Mouse (Mus musculus): ENCODE measurements at regions not wholly inside any gene's neighbourhood (a gene's known extent, or its start where the extent isn't known, plus 50 kb on each side); places are given as distances from the start of the nearest gene placed in this dataset.

DNA sequence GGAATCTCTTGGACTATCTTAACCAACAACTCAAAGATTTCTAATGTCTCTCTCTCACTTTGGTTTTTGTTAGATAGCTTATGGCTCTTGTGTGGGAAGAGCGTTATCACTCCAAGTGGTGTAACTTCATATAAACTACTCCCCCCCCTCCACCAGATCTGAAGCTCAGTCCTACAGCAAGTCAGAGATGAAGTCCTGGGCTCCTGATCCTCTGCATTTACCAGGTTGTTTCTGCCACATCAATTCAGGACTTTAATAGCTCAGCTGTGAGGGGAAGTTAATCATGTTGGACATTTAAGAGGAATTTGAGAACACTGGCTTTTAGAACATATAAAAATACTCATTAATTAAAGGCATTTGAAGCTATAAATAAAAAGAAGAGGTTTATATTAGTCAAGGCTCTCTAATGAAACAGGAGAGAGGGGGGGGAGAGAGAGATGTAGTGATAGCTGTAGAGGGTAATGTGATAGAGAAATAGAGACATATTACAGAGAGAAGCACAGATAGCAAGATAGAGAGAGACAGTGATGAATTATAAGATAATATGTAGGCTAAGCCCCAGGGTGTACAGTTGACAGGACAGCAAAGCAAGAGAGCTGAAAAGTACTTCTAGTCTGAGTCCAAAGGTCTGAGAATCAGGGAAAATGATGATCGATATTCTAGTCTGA lies 166.7 kb downstream of the Calcrl start:
- 35% methylated on average over 2 of the region's 2 CpGs for WGBS
- Histone ChIP-seq H3K36me3 (ENCODE audit: insufficient read depth, low read length) (no peaks in the 10 kb centered on the region), H3K9me3 (ENCODE audit: low read length) (no peaks in the 10 kb centered on the region), H3K9ac (replicated peaks; ENCODE audit: low read length) (no peak overlapping the region), H3K4me1 (ENCODE audit: insufficient read depth, low read length) (no peaks in the 10 kb centered on the region), H3K4me3 (ENCODE audit: low read length) (no peak overlapping the region), H3K27me3 (ENCODE audit: insufficient read depth, low read length) (no peaks in the 10 kb centered on the region), H3K4me2 (replicated peaks; ENCODE audit: low read depth, low read length) (no peak overlapping the region), H3K27ac (ENCODE audit: low read length) (no peak overlapping the region)
- ATAC-seq (ENCODE audit: low FRiP score, low TSS enrichment): peak; percentile 88

DNA sequence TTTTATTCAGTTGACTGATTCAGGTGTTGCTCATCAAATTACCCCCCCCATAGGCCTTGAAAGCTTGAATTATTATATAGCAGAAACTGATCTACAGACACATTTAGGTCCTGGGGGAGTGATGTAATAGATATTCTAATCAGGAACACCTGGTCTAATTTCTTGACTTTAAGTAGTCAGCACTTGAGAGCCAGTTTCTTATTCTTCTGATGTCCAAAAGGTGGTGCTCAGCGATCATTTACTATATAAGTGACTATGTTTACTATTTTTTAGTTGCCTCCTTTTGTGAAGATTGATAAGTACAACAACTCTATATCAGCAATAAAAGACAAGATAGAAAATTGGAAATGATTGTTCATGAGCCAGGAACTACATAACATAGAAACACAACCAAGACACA lies 166.0 kb downstream of the Calcrl start:
- Histone ChIP-seq H3K9ac (replicated peaks; ENCODE audit: low read length) (no peak overlapping the region), H3K4me2 (replicated peaks; ENCODE audit: low read depth, low read length) (no peak overlapping the region), H3K9me3 (ENCODE audit: low read length) (no peaks in the 10 kb centered on the region), H3K36me3 (ENCODE audit: insufficient read depth, low read length) (no peaks in the 10 kb centered on the region), H3K27me3 (ENCODE audit: insufficient read depth, low read length) (no peaks in the 10 kb centered on the region), H3K4me1 (ENCODE audit: insufficient read depth, low read length) (no peaks in the 10 kb centered on the region), H3K27ac (ENCODE audit: low read length) (no peak overlapping the region), H3K4me3 (ENCODE audit: low read length) (no peak overlapping the region)
- 51% methylated on average over 1 of the region's 1 CpGs for WGBS
- ATAC-seq (ENCODE audit: low FRiP score, low TSS enrichment): no peak

DNA sequence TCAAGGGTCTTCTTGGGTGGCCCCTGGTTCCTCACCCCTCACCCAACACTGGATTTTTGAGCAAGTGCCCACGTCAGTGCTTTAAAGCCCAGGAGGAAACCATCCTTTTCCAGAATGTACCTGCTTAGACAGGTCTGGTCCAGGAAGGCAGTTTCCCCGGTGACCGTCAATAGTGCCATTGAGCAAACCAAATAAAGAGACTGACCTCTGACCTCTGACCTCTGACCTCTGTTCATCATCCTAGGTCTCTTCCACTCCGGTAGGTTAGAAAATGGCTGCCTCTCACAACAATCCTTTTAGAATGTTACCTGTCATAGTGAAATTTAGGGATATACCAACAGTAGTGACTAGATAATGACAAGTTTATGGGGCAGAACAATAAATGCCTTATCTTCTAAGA lies 164.5 kb downstream of the Calcrl start:
- no peak for ATAC-seq (ENCODE audit: low FRiP score, low TSS enrichment)
- H3K27ac ChIP-seq (ENCODE audit: low read length): no peak overlapping the region
- no peak overlapping the region for H3K4me2 ChIP-seq (replicated peaks; ENCODE audit: low read depth, low read length)
- 55% methylated on average over 4 of the region's 4 CpGs for WGBS
- H3K36me3 ChIP-seq (ENCODE audit: insufficient read depth, low read length): no peaks in the 10 kb centered on the region
- no peaks in the 10 kb centered on the region for H3K9me3 ChIP-seq (ENCODE audit: low read length)
- no peak overlapping the region for H3K4me3 ChIP-seq (ENCODE audit: low read length)
- H3K9ac ChIP-seq (replicated peaks; ENCODE audit: low read length): no peak overlapping the region
- no peaks in the 10 kb centered on the region for H3K27me3 ChIP-seq (ENCODE audit: insufficient read depth, low read length)
- no peaks in the 10 kb centered on the region for H3K4me1 ChIP-seq (ENCODE audit: insufficient read depth, low read length)

DNA sequence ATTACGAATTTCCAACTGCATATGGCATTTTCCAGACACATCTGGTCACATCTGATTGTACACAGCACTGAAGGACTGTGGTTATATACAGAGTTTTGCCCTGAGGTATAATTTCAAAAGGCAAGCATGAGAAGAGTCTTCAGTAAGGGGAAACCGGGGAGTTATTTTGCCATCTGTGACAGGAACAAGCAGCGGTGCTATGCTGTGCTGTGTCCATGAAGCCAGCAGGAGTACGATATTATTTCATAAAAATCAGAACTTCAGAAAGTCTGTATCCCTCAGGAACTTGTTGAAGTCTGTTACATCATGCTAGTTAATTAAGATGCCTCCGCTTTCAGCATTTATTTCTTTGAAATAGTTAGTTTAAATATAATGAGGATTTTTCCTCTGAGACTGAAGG lies 163.7 kb downstream of the Calcrl start:
- ATAC-seq (ENCODE audit: low FRiP score, low TSS enrichment): no peak
- Histone ChIP-seq H3K27ac (ENCODE audit: low read length) (no peak overlapping the region), H3K4me1 (ENCODE audit: insufficient read depth, low read length) (peaks cover 4% of the 10 kb centered on the region; the same call in 1 of the 2 replicates), H3K9me3 (ENCODE audit: low read length) (no peaks in the 10 kb centered on the region), H3K9ac (replicated peaks; ENCODE audit: low read length) (no peak overlapping the region), H3K27me3 (ENCODE audit: insufficient read depth, low read length) (no peaks in the 10 kb centered on the region), H3K4me2 (replicated peaks; ENCODE audit: low read depth, low read length) (no peak overlapping the region), H3K36me3 (ENCODE audit: insufficient read depth, low read length) (no peaks in the 10 kb centered on the region), H3K4me3 (ENCODE audit: low read length) (no peak overlapping the region)
- WGBS: 87% methylated on average over 5 of the region's 5 CpGs

DNA sequence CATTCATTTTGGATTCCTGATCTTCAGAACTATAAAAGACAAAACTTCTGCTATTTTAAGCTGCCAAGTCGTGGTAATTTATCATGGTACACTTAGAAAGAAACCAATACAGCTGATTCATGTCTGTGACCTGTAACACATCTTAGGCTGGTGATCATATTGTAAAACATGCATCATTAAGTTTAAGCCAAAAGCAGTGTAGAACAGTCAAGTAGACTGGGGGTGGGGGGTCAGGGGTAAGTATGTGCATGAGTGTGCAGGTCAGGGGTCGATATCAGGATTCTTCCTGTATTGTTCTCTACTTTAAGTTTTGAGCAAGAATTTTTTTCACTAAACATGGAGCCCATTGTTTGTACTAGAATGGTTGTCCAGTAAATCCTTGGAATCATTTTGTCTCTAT lies 160.7 kb downstream of the Calcrl start:
- Histone ChIP-seq H3K4me2 (replicated peaks; ENCODE audit: low read depth, low read length) (no peak overlapping the region), H3K4me1 (ENCODE audit: insufficient read depth, low read length) (peaks cover 8% of the 10 kb centered on the region; the same call in 1 of the 2 replicates), H3K9me3 (ENCODE audit: low read length) (no peaks in the 10 kb centered on the region), H3K27ac (ENCODE audit: low read length) (no peak overlapping the region), H3K9ac (replicated peaks; ENCODE audit: low read length) (no peak overlapping the region), H3K27me3 (ENCODE audit: insufficient read depth, low read length) (no peaks in the 10 kb centered on the region), H3K36me3 (ENCODE audit: insufficient read depth, low read length) (no peaks in the 10 kb centered on the region), H3K4me3 (ENCODE audit: low read length) (no peak overlapping the region)
- ATAC-seq (ENCODE audit: low FRiP score, low TSS enrichment): peak; percentile 73; the same call in 1 of the 2 replicates
- WGBS: 23% methylated on average over 2 of the region's 2 CpGs

DNA sequence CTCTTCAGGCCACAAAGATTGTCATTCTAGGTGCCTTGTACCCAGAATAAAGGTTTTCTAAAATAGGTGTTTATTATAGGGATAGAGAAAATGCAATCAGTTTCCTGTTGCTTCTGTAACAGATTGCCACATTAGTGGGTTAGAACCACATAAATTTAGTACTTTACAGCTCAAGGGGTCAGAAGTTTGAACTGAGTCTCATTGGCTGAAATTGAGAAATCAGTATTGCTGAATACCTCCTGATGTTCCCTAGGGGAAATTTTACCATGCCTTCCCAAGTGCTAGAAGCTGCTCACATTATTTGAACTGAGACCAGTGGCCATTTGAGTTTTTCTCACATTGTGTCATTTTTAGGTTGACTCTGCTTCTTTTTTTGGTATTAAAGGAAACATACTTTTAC lies 160.2 kb downstream of the Calcrl start:
- Histone ChIP-seq H3K27me3 (ENCODE audit: insufficient read depth, low read length) (no peaks in the 10 kb centered on the region), H3K27ac (ENCODE audit: low read length) (no peak overlapping the region), H3K9ac (replicated peaks; ENCODE audit: low read length) (no peak overlapping the region), H3K9me3 (ENCODE audit: low read length) (no peaks in the 10 kb centered on the region), H3K4me3 (ENCODE audit: low read length) (no peak overlapping the region), H3K4me2 (replicated peaks; ENCODE audit: low read depth, low read length) (no peak overlapping the region), H3K36me3 (ENCODE audit: insufficient read depth, low read length) (no peaks in the 10 kb centered on the region), H3K4me1 (ENCODE audit: insufficient read depth, low read length) (peaks cover 8% of the 10 kb centered on the region; the same call in 1 of the 2 replicates)
- no peak for ATAC-seq (ENCODE audit: low FRiP score, low TSS enrichment)

DNA sequence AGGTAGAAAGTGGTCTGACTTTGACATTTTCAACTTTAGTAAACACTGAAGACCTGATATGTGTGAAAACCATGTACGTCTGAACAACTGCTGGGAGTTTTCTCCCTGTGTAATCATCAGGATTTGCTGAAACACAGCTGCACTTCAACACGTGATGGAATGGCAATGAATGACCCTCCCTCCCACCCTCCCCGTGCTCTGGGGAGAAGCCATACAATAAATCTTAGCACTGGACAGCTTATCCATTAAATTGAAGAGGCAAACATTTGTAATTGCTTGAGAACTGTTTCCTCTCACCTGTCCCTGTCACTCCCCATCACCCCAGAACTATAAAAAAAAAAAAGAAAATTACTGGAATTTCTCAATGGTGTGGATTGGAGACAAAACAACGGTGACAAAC lies 159.1 kb downstream of the Calcrl start:
- WGBS: 19% methylated on average over 4 of the region's 4 CpGs
- Histone ChIP-seq H3K4me1 (ENCODE audit: insufficient read depth, low read length) (peaks cover 8% of the 10 kb centered on the region; the same call in 1 of the 2 replicates), H3K4me2 (replicated peaks; ENCODE audit: low read depth, low read length) (no peak overlapping the region), H3K27ac (ENCODE audit: low read length) (no peak overlapping the region), H3K4me3 (ENCODE audit: low read length) (no peak overlapping the region), H3K27me3 (ENCODE audit: insufficient read depth, low read length) (no peaks in the 10 kb centered on the region), H3K36me3 (ENCODE audit: insufficient read depth, low read length) (no peaks in the 10 kb centered on the region), H3K9ac (replicated peaks; ENCODE audit: low read length) (no peak overlapping the region), H3K9me3 (ENCODE audit: low read length) (no peaks in the 10 kb centered on the region)
- peak; percentile 43; the same call in 1 of the 2 replicates for ATAC-seq (ENCODE audit: low FRiP score, low TSS enrichment)

DNA sequence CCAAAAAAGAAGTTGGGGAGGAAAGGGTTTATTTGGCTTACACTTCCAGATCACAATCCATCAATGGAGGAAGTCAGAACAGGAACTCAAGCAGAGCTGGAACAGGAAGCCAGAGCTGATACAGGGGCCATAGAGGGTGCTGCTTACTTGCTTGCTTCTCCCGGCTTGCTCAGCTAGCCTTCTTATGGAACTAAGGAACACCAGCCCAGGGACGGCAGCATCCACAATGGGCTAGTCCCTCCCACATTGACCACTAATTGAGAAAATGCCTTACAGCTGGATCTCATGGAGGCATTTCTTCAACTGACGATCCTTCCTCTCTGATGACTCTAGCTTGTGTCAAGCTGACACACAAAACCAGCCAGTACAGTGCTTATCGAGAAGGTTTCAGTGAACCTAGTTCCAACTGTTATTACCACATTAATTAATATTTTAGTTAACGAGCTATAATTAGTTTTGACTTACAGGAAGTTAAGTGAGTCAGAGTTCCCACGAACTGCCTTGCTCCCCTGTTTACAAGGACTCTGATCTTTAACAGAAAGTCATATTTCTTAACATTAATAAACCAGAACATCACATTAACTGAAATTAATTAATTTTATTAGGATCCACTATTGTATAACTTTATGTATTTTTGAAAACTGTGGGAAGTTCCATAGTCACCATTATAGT lies 158.2 kb downstream of the Calcrl start:
- Histone ChIP-seq H3K4me1 (ENCODE audit: insufficient read depth, low read length) (peaks cover 8% of the 10 kb centered on the region; the same call in 1 of the 2 replicates), H3K27ac (ENCODE audit: low read length) (no peak overlapping the region), H3K36me3 (ENCODE audit: insufficient read depth, low read length) (no peaks in the 10 kb centered on the region), H3K9me3 (ENCODE audit: low read length) (no peaks in the 10 kb centered on the region), H3K9ac (replicated peaks; ENCODE audit: low read length) (no peak overlapping the region), H3K4me2 (replicated peaks; ENCODE audit: low read depth, low read length) (no peak overlapping the region), H3K27me3 (ENCODE audit: insufficient read depth, low read length) (no peaks in the 10 kb centered on the region), H3K4me3 (ENCODE audit: low read length) (no peak overlapping the region)
- peak; percentile 81 for ATAC-seq (ENCODE audit: low FRiP score, low TSS enrichment)
- WGBS: 23% methylated on average over 6 of the region's 6 CpGs

DNA sequence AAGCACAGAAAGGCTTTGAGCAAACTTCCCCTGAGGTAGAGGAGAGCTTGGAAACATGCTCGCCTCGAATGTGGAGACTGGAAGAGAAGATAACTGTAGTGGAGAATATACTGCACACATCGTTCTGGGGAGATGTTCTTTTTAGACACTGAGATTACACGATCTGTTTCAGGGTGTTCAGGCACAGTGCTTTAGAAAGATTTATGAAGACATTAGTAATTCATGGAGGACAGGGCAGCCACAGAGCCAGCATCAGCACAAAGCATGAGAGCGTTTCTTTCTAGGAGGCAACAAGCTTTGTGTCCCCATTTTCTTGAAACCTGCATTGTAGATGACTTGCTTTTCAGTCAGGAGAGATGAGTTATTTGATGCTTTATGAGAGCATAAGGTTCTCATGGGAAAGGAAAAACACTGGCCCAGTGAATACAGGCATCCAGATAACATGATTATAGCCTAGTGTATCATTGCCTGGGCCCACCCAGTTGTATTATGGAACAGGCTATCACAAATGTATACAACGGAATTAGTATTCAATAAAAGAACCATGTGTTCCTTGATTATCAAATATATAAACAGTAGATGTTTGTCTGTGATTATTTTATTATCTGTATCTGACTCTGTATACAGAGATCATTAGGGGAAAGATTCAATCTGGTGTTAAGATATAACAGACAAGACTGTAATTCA lies 151.0 kb downstream of the Calcrl start:
- WGBS: 38% methylated on average over 6 of the region's 6 CpGs
- ATAC-seq (ENCODE audit: low FRiP score, low TSS enrichment): no peak
- Histone ChIP-seq H3K27me3 (ENCODE audit: insufficient read depth, low read length) (no peaks in the 10 kb centered on the region), H3K4me1 (ENCODE audit: insufficient read depth, low read length) (no peaks in the 10 kb centered on the region), H3K4me3 (ENCODE audit: low read length) (no peak overlapping the region), H3K36me3 (ENCODE audit: insufficient read depth, low read length) (no peaks in the 10 kb centered on the region), H3K9me3 (ENCODE audit: low read length) (no peaks in the 10 kb centered on the region), H3K9ac (replicated peaks; ENCODE audit: low read length) (no peak overlapping the region), H3K27ac (ENCODE audit: low read length) (no peak overlapping the region), H3K4me2 (replicated peaks; ENCODE audit: low read depth, low read length) (no peak overlapping the region)

DNA sequence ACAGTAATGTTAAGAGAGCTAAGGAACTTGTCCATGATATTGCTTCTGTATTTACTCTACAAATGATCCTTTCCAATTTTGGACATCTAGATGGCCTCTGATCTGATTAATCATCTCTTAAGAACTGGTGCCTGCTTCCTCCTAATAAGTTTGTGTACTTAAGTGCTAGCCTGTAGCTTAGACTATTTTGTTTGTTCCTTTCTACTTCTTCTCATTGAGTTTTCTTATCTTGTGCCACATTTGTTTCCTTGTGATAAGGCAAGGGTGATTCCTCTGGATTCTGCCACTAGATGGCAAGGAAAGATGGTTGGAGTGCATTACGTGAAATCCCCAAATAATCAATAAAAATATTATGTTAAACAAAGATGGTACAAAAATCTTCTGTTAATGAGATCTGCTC lies 148.0 kb downstream of the Calcrl start:
- H3K27me3 ChIP-seq (ENCODE audit: insufficient read depth, low read length): no peaks in the 10 kb centered on the region
- no peaks in the 10 kb centered on the region for H3K4me1 ChIP-seq (ENCODE audit: insufficient read depth, low read length)
- H3K4me3 ChIP-seq (ENCODE audit: low read length): no peak overlapping the region
- no peak overlapping the region for H3K9ac ChIP-seq (replicated peaks; ENCODE audit: low read length)
- WGBS: 91% methylated on average over 1 of the region's 1 CpGs
- H3K36me3 ChIP-seq (ENCODE audit: insufficient read depth, low read length): no peaks in the 10 kb centered on the region
- H3K4me2 ChIP-seq (replicated peaks; ENCODE audit: low read depth, low read length): no peak overlapping the region
- no peak for ATAC-seq (ENCODE audit: low FRiP score, low TSS enrichment)
- no peak overlapping the region for H3K27ac ChIP-seq (ENCODE audit: low read length)
- no peaks in the 10 kb centered on the region for H3K9me3 ChIP-seq (ENCODE audit: low read length)

Data from kidney, embryonic 16.5 days (tissue).